13 mouse cellular contexts compared by ENCODE assay signal in genomic region chr9:104075808-104076207, GRCm38 (mm10). TPM values are rescaled to one million over a fixed set of nuclear protein-coding genes. Genes with fewer than 3 reads are reported as not detected.
A peak's percentile ranks its signal among the peaks of the same experiment; 100 is the strongest.
DNase-seq lines count a peak whose midpoint lies in the region; ATAC-seq and TF ChIP-seq lines count a peak whose summit lies in the region.
"Had no signal": no experiment of that assay in that cellular context is flagged by ENCODE, and none has a peak within 500 bp of the region (broad histone marks: within the 10 kb centered on the region; RNA-seq: fewer than 3 reads in every experiment).

No protein-coding gene starts in this region.

- in situ Hi-C loops in ES-E14 (cut with MboI; ENCODE audit: low sequenced_read_pairs in 2 of 2, unreplicated experiment in 2 of 2) = no loop called here

- peak; percentile 71 for TF ChIP-seq CTCF in kidney, postnatal 0 days (IDR thresholded peaks at IDR 0.05; ENCODE audit: low read depth)

- H3K27ac ChIP-seq in kidney, postnatal 0 days = no peak overlapping the region
- no peak overlapping the region for H3K27ac ChIP-seq in ES-E14 (ENCODE audit: insufficient read depth, low read depth, low read length, poor library complexity, severe bottlenecking)
- H3K27ac ChIP-seq: embryonic facial prominence, embryonic 15.5 days; liver, embryonic 15.5 days; neural tube, embryonic 12.5 days had no signal

- no peak overlapping the region for H3K4me2 ChIP-seq in kidney, postnatal 0 days (ENCODE audit: low read length)
- H3K4me2 ChIP-seq: embryonic facial prominence, embryonic 15.5 days; liver, embryonic 15.5 days; neural tube, embryonic 12.5 days had no signal

- H3K36me3 ChIP-seq in kidney, postnatal 0 days (ENCODE audit: insufficient read depth, low read length) = no peaks in the 10 kb centered on the region
- H3K36me3 ChIP-seq in ES-E14 (ENCODE audit: control insufficient read depth, insufficient read depth, low read length, poor library complexity, severe bottlenecking) = peaks cover 2% of the 10 kb centered on the region; the same call in 1 of the 2 replicates
- H3K36me3 ChIP-seq: embryonic facial prominence, embryonic 15.5 days; neural tube, embryonic 12.5 days had no signal

- no peak for ATAC-seq in kidney, postnatal 0 days (replicated peaks; ENCODE audit: low FRiP score, low read depth)
- peak; percentile 67 for ATAC-seq in megakaryocyte progenitor cell, adult 5-6 weeks (replicated peaks; ENCODE audit: poor library complexity)
- ATAC-seq in inflammation-experienced regulatory T-cells, adult 6 months = no peak

- H3K27me3 ChIP-seq in kidney, postnatal 0 days (ENCODE audit: insufficient read depth, low read length) = no peaks in the 10 kb centered on the region
- H3K27me3 ChIP-seq: embryonic facial prominence, embryonic 15.5 days; liver, embryonic 15.5 days; neural tube, embryonic 12.5 days had no signal

- 60% methylated on average over 2 of the region's 2 CpGs for WGBS in kidney, postnatal 0 days

- DNase-seq in kidney, postnatal 0 days (ENCODE audit: low spot score) = peak; percentile 32
- DNase-seq in kidney, postnatal 10 days = no peak
- DNase-seq in ES-E14 (ENCODE audit: low read depth, low spot score) (no peak), ZHBTc4 (ENCODE audit: low read depth, low spot score) (peak; percentile 62)
- DNase-seq in frontal cortex, postnatal 36 days (ENCODE audit: low spot score in 2 of 2) = no peak
- no peak for DNase-seq in cerebellum, adult 18-20 months

- no peak overlapping the region for H3K4me3 ChIP-seq in kidney, postnatal 0 days (replicated peaks; ENCODE audit: low read depth, low read length)
- no peak overlapping the region for H3K4me3 ChIP-seq in ES-E14 (ENCODE audit: insufficient read depth in 1 of 2, low read depth in 1 of 2, low read length in 2 of 2, poor library complexity in 1 of 2, severe bottlenecking in 1 of 2)
- H3K4me3 ChIP-seq: embryonic facial prominence, embryonic 15.5 days; liver, embryonic 15.5 days; neural tube, embryonic 12.5 days had no signal

- no peak overlapping the region for H3K9ac ChIP-seq in kidney, postnatal 0 days (ENCODE audit: low read depth, low read length)
- no peak overlapping the region for H3K9ac ChIP-seq in ES-E14 (ENCODE audit: insufficient read depth, low read depth, low read length, poor library complexity, severe bottlenecking)
- H3K9ac ChIP-seq: embryonic facial prominence, embryonic 15.5 days; liver, embryonic 15.5 days; neural tube, embryonic 12.5 days had no signal

- H3K4me1 ChIP-seq in kidney, postnatal 0 days (replicated peaks; ENCODE audit: insufficient read depth, low read length) = no peaks in the 10 kb centered on the region
- H3K4me1 ChIP-seq in ES-E14 (ENCODE audit: control insufficient read depth in 2 of 2, insufficient read depth in 2 of 2, low read length in 2 of 2, poor library complexity in 1 of 2) = no peaks in the 10 kb centered on the region
- H3K4me1 ChIP-seq: embryonic facial prominence, embryonic 15.5 days; liver, embryonic 15.5 days; neural tube, embryonic 12.5 days had no signal

- H3K9me3 ChIP-seq in kidney, postnatal 0 days (replicated peaks; ENCODE audit: low read length) = no peaks in the 10 kb centered on the region
- no peaks in the 10 kb centered on the region for H3K9me3 ChIP-seq in ES-E14 (ENCODE audit: control insufficient read depth, insufficient read depth, low read depth, low read length)
- H3K9me3 ChIP-seq: embryonic facial prominence, embryonic 15.5 days; liver, embryonic 15.5 days; neural tube, embryonic 12.5 days had no signal

TF ChIP-seq in ES-E14, 5 proteins besides CTCF, POLR2A, EP300 and RAD21:
- TF ChIP-seq MAFK (IDR thresholded peaks at IDR 0.05; ENCODE audit: insufficient read depth, low read depth, low read length) = no peak
- 0 out of 2 replicates have a peak, but pooled peaks have one; percentile 13 for TF ChIP-seq ZC3H11A (IDR thresholded peaks at IDR 0.05; ENCODE audit: borderline replicate concordance, low read depth, low read length)

RNA-seq across cellular contexts. Expression of gene Acad11, which starts 12.6 kb away (rescaled TPM):
- polyA plus RNA-seq in kidney, postnatal 0 days (2015; fragmentation: Nextera tagmentation; extraction: Ambion mirVana) = 17.6 and 22.2 TPM in 2 replicates
- total RNA-seq in ES-E14 (2012; rRNA removed) = 20.2 and 22.4 TPM in 2 replicates
- total RNA-seq in megakaryocyte progenitor cell, adult 5-6 weeks (2015) = 15.0 and 16.0 TPM in 2 replicates
- total RNA-seq in megakaryocyte progenitor cell, adult 5-6 weeks (2017) = 17.3 and 18.1 TPM in 2 replicates
- polyA plus RNA-seq in inflammation-experienced regulatory T-cells, adult 6 months (2017; shearing (Covaris generic)) = 10 to 100 TPM in 1 of 3 experiments, 1 to 10 TPM in 2; 4.2 to 11.6 (median 4.6) TPM

RNA-seq across cellular contexts. Expression of gene Uba5, which starts 12.9 kb away (rescaled TPM):
- polyA plus RNA-seq in kidney, postnatal 0 days (2015; fragmentation: Nextera tagmentation; extraction: Ambion mirVana) = 40.5 and 43.7 TPM in 2 replicates
- 31.9 and 44.7 TPM in 2 replicates for total RNA-seq in ES-E14 (2012; rRNA removed)
- total RNA-seq in megakaryocyte progenitor cell, adult 5-6 weeks (2015) = 56.0 and 62.4 TPM in 2 replicates
- total RNA-seq in megakaryocyte progenitor cell, adult 5-6 weeks (2017) = 46.8 and 54.0 TPM in 2 replicates
- polyA plus RNA-seq in inflammation-experienced regulatory T-cells, adult 6 months (2017; shearing (Covaris generic)) = 10 to 100 TPM; 12.2 to 13.2 (median 12.9) TPM

RNA-seq across cellular contexts. Expression of gene Gm28305, which starts 35.3 kb away (rescaled TPM):
- polyA plus RNA-seq in kidney, postnatal 0 days (2015; fragmentation: Nextera tagmentation; extraction: Ambion mirVana) = not detected in 2 replicates
- not detected in 2 replicates for total RNA-seq in ES-E14 (2012; rRNA removed)
- total RNA-seq in megakaryocyte progenitor cell, adult 5-6 weeks (2015) = not detected in 2 replicates
- total RNA-seq in megakaryocyte progenitor cell, adult 5-6 weeks (2017) = not detected in 2 replicates
- polyA plus RNA-seq in inflammation-experienced regulatory T-cells, adult 6 months (2017; shearing (Covaris generic)) = not detected
- total RNA-seq: layer of hippocampus, adult 18-20 months had no signal
- polyA plus RNA-seq: embryonic facial prominence, embryonic 15.5 days; heart, embryonic 14.5 days; liver, embryonic 15.5 days; neural tube, embryonic 12.5 days had no signal

RNA-seq across cellular contexts. Expression of gene Ackr4, which starts 50.9 kb away (rescaled TPM):
- polyA plus RNA-seq in kidney, postnatal 0 days (2015; fragmentation: Nextera tagmentation; extraction: Ambion mirVana) = 1.6 and 2.3 TPM in 2 replicates
- 1.1 and 1.3 TPM in 2 replicates for total RNA-seq in ES-E14 (2012; rRNA removed)
- total RNA-seq in megakaryocyte progenitor cell, adult 5-6 weeks (2015) = not detected in 2 replicates
- total RNA-seq in megakaryocyte progenitor cell, adult 5-6 weeks (2017) = not detected in 2 replicates
- polyA plus RNA-seq in inflammation-experienced regulatory T-cells, adult 6 months (2017; shearing (Covaris generic)) = 1 to 10 TPM in 1 of 3 experiments, not detected in 2; 1.3 TPM

Comparison
In these comparisons a context has a peak if more than half of its experiments do, and no peak if none do; other contexts are left out.
1. DNase-seq: peak in kidney, postnatal 0 days (single experiment) and ZHBTc4 (single experiment); none in kidney, postnatal 10 days (single experiment), ES-E14 (single experiment), frontal cortex, postnatal 36 days (0 of 2) and cerebellum, adult 18-20 months (0 of 2).